Mouse (Mus musculus): ENCODE data around the gene Fam241a. TPM values are rescaled to one million over a fixed set of nuclear protein-coding genes. Genes with fewer than 3 reads are reported as not detected.
A peak's percentile ranks its signal among the peaks of the same experiment; 100 is the strongest.

Fam241a gene
- 5.4 and 7.6 TPM in 2 replicates for polyA plus RNA-seq (2015; fragmentation: Nextera tagmentation; extraction: Ambion mirVana)

DNA sequence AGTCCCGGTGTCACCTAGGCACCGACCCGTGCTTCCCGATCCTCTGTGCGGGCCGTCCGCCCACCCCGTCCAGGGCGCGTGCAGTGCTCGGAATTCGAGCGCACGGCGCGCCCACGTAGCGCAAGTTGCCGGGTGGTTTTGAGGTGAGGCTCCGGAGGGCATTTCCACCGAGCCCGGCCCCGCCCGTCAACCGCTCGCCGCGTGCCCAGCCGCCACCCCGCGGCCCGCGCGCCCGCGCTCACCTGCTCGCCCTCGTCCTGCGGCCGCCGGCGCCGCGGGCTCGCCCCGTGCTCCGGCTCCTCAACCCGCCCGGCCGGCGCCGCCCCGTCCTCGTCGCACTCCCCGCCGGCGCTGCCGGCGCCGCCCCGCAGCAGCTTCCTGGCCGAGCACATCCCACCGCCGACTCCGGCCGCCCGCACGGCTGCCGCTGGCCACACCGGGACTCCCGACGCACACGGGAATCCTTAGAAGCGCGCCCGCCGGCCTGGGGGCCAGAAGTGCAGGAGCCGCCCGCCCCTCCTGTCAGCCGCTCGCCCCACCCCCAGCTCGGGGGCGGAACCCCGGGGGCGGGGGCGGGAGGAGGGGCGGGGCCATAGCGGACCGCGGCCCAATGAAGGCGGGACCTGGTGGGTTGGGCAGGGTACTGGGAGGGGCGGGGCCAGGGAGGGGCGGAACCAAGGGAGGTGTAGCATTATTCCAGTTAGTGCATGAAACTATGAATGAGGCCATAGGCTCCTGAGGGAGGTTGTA is at the start of gene Fam241a:
TSS of gene Fam241a (minus strand) at position 533 of the 750 bp plus-strand sequence.
- Histone ChIP-seq H3K4me3 (ENCODE audit: low read length) (peak within 1 kb of the TSS; percentile 93), H3K4me2 (ENCODE audit: low read length) (peak within 1 kb of the TSS; percentile 88), H3K4me1 (ENCODE audit: control insufficient read depth, insufficient read depth, low read depth, low read length) (no peaks in the 10 kb centered on the region; the same call in 1 of the 2 replicates), H3K9me3 (ENCODE audit: control insufficient read depth, low read length) (no peaks in the 10 kb centered on the region), H3K27me3 (replicated peaks; ENCODE audit: control insufficient read depth, insufficient read depth, low read length) (no peaks in the 10 kb centered on the region), H3K27ac (ENCODE audit: low read depth, low read length) (peak within 1 kb of the TSS; percentile 51), H3K36me3 (ENCODE audit: control insufficient read depth, insufficient read depth, low read length) (no peaks in the 10 kb centered on the region), H3K9ac (ENCODE audit: low read depth, low read length) (peak within 1 kb of the TSS; percentile 82)
- WGBS: under 1% methylated on average over 72 of the region's 94 CpGs
- peak; percentile 96 for ATAC-seq

DNA sequence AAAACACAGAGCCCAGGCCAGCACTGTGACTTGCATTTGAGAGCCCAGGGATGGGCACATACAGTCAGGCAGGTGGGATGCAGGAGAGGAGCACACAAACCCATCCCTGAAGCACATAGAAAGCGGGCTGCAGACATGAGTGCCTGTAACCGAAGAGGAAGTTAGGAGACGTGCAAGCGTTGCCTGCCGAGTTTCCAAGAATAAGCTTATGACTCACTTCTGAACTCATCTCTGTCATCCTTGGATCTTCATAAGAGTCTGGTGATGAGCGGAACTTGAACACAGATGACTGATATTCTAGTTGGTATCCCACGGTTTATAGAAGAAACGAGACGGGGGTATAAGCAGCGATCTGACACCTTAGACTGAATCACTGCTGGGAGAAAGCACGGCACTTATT is 36.3 kb upstream of the Fam241a start:
- Histone ChIP-seq H3K36me3 (ENCODE audit: control insufficient read depth, insufficient read depth, low read length) (no peaks in the 10 kb centered on the region), H3K4me2 (ENCODE audit: low read length) (no peak overlapping the region)
- 92% methylated on average over 11 of the region's 11 CpGs for WGBS

DNA sequence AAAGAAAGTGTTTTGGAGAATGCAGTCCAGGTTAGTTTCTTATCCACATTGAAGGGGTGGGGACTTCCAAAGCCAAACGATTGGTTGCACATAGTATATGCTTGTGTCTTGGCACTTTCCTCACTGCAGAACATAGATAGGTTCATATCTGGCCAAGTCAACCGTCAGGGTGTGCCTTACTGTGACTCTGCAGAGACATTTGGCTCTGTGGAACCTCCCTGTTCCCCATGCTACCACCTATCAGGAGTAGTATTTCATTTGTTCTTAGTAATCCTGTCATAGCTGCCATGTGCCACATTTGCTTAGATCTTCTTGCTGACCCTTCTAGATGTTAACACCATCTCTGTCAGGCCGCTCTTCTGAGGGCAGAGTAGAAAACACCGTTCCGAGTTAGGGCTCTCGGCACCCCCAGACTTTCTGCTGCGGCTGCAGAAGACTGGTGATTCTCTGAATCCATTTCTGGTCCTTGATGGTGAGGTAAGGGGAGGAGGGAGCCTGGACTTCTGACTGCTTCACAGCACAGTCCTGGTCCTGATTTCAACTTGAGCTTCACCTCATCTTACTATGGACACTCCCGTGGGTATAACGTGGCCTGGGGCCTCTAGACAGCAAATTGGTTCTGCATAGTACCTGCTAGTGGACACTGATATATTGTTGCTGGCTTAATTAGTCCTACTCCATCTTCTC is 34.3 kb upstream of the Fam241a start:
- H3K27me3 ChIP-seq (replicated peaks; ENCODE audit: control insufficient read depth, insufficient read depth, low read length): no peaks in the 10 kb centered on the region
- H3K9me3 ChIP-seq (ENCODE audit: control insufficient read depth, low read length): no peaks in the 10 kb centered on the region
- H3K4me1 ChIP-seq (ENCODE audit: control insufficient read depth, insufficient read depth, low read depth, low read length): no peaks in the 10 kb centered on the region
- 88% methylated on average over 9 of the region's 9 CpGs for WGBS
- no peak overlapping the region for H3K4me2 ChIP-seq (ENCODE audit: low read length)
- H3K27ac ChIP-seq (ENCODE audit: low read depth, low read length): no peak overlapping the region
- ATAC-seq: no peak
- H3K36me3 ChIP-seq (ENCODE audit: control insufficient read depth, insufficient read depth, low read length): no peaks in the 10 kb centered on the region
- H3K4me3 ChIP-seq (ENCODE audit: low read length): no peak overlapping the region
- no peak overlapping the region for H3K9ac ChIP-seq (ENCODE audit: low read depth, low read length)

More for the DNA sequence above, 36.3 kb upstream of the Fam241a start:
- H3K4me1 ChIP-seq (ENCODE audit: control insufficient read depth, insufficient read depth, low read depth, low read length): no peaks in the 10 kb centered on the region
- H3K4me3 ChIP-seq (ENCODE audit: low read length): no peak overlapping the region
- H3K9ac ChIP-seq (ENCODE audit: low read depth, low read length): no peak overlapping the region
- no peaks in the 10 kb centered on the region for H3K27me3 ChIP-seq (replicated peaks; ENCODE audit: control insufficient read depth, insufficient read depth, low read length)
- no peak overlapping the region for H3K27ac ChIP-seq (ENCODE audit: low read depth, low read length)
- H3K9me3 ChIP-seq (ENCODE audit: control insufficient read depth, low read length): 0 out of 2 replicates have a peak, but pooled peaks cover under 1% of the 10 kb centered on the region
- no peak for ATAC-seq

DNA sequence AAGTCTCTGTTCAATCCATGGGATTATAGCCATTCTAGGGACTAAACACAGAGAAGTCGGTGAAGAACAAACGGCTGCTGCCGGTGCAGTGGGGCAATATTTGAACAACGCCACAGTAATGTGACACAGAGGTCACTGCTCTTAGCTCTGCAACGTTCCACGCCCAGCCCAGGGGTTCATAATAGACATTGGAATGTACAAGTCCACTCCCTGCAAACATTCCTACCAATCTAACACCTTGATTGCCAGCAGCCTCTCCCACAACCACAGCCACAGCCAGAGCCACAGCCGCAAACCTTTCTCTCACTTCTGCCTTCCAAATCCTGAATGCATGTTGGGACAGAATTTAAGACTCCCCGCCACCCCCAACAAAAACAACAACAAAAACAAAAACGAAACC is 33.8 kb upstream of the Fam241a start:
- WGBS: 83% methylated on average over 9 of the region's 9 CpGs
- no peak overlapping the region for H3K4me2 ChIP-seq (ENCODE audit: low read length)

DNA sequence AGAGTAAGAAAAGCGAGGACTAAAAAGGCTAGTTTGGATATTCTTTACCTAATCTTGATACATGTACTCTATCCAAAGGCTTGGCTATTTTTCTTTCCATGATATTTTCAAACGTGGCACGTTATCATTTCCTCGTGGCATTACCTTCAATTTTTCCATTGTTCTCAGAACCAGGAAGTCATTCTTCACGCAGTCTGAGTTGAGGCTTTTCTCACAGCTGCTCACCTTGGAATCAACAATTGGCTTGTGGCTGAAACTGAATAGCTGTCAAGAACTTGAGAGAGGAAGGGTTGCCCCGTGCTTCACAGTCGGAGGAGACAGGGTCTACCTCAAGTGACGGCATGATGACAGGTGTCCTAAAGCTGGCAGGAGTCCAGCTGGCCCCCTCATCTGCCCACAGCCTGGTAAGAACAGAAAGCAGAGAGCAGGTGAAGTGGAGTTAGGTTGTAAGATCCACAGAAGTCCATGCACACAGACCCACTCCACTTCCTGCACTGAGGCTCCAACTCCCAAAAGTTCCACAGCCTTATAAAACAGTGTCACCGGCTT is 30.6 kb upstream of the Fam241a start:
- no peak overlapping the region for H3K4me2 ChIP-seq (ENCODE audit: low read length)
- H3K27me3 ChIP-seq (replicated peaks; ENCODE audit: control insufficient read depth, insufficient read depth, low read length): no peaks in the 10 kb centered on the region
- H3K4me3 ChIP-seq (ENCODE audit: low read length): no peak overlapping the region
- H3K27ac ChIP-seq (ENCODE audit: low read depth, low read length): no peak overlapping the region
- ATAC-seq: no peak
- no peak overlapping the region for H3K9ac ChIP-seq (ENCODE audit: low read depth, low read length)
- no peaks in the 10 kb centered on the region for H3K4me1 ChIP-seq (ENCODE audit: control insufficient read depth, insufficient read depth, low read depth, low read length)
- no peaks in the 10 kb centered on the region for H3K36me3 ChIP-seq (ENCODE audit: control insufficient read depth, insufficient read depth, low read length)
- WGBS: 72% methylated on average over 9 of the region's 9 CpGs
- H3K9me3 ChIP-seq (ENCODE audit: control insufficient read depth, low read length): no peaks in the 10 kb centered on the region

More for the DNA sequence above, 33.8 kb upstream of the Fam241a start:
- Histone ChIP-seq H3K36me3 (ENCODE audit: control insufficient read depth, insufficient read depth, low read length) (no peaks in the 10 kb centered on the region), H3K27me3 (replicated peaks; ENCODE audit: control insufficient read depth, insufficient read depth, low read length) (no peaks in the 10 kb centered on the region), H3K4me3 (ENCODE audit: low read length) (no peak overlapping the region), H3K9me3 (ENCODE audit: control insufficient read depth, low read length) (no peaks in the 10 kb centered on the region), H3K9ac (ENCODE audit: low read depth, low read length) (no peak overlapping the region), H3K27ac (ENCODE audit: low read depth, low read length) (no peak overlapping the region), H3K4me1 (ENCODE audit: control insufficient read depth, insufficient read depth, low read depth, low read length) (no peaks in the 10 kb centered on the region)
- no peak for ATAC-seq

DNA sequence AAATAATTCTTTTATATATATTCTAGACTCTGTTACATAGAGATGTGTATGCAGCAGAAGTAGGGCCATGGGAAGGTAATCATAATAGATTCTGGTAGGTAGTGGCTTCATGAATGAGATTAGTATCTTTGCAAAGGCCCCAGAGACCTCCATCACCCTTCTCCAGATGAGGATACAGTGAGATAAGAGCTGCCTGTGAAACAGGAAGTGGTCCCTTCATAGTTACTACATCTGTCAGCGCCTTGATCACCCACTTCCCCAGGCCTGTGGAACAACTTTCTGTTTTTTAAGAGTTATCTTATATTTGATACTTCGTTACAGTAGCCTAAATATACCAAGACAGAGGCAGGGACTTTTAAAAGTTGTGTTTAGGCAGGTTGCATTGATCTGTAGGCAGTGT is 28.3 kb upstream of the Fam241a start:
- Histone ChIP-seq H3K9ac (ENCODE audit: low read depth, low read length) (no peak overlapping the region), H3K9me3 (ENCODE audit: control insufficient read depth, low read length) (no peaks in the 10 kb centered on the region), H3K4me2 (ENCODE audit: low read length) (no peak overlapping the region), H3K4me1 (ENCODE audit: control insufficient read depth, insufficient read depth, low read depth, low read length) (no peaks in the 10 kb centered on the region), H3K27ac (ENCODE audit: low read depth, low read length) (no peak overlapping the region), H3K4me3 (ENCODE audit: low read length) (no peak overlapping the region), H3K36me3 (ENCODE audit: control insufficient read depth, insufficient read depth, low read length) (no peaks in the 10 kb centered on the region), H3K27me3 (replicated peaks; ENCODE audit: control insufficient read depth, insufficient read depth, low read length) (no peaks in the 10 kb centered on the region)
- no peak for ATAC-seq
- 78% methylated on average over 2 of the region's 2 CpGs for WGBS

DNA sequence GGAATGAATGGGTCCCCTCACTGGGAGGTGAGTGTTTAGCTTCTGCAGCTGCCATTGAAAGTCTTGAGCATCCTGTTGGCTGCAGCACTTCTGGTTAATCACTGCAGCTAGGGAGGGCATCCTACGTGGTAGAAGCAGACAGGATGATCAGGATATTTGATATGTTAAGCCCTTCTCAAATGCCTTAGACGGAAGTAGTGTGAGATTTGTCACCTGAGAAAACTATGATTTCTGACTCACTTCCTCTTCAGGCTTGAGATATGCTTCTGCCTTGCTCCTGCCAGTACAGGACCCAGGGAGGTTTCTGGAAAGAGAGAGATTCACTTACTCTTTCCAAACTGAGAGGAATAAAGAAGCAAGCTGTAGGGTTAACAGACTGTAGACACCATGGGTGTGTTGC is 27.1 kb upstream of the Fam241a start:
- no peak overlapping the region for H3K4me3 ChIP-seq (ENCODE audit: low read length)
- H3K4me1 ChIP-seq (ENCODE audit: control insufficient read depth, insufficient read depth, low read depth, low read length): no peaks in the 10 kb centered on the region
- H3K27ac ChIP-seq (ENCODE audit: low read depth, low read length): no peak overlapping the region
- no peak overlapping the region for H3K9ac ChIP-seq (ENCODE audit: low read depth, low read length)
- no peaks in the 10 kb centered on the region for H3K36me3 ChIP-seq (ENCODE audit: control insufficient read depth, insufficient read depth, low read length)
- no peaks in the 10 kb centered on the region for H3K27me3 ChIP-seq (replicated peaks; ENCODE audit: control insufficient read depth, insufficient read depth, low read length)
- no peak for ATAC-seq
- WGBS: 76% methylated on average over 2 of the region's 2 CpGs
- H3K9me3 ChIP-seq (ENCODE audit: control insufficient read depth, low read length): no peaks in the 10 kb centered on the region
- no peak overlapping the region for H3K4me2 ChIP-seq (ENCODE audit: low read length)

- ATAC-seq: no peak
- no peaks in the 10 kb centered on the region for H3K9me3 ChIP-seq (ENCODE audit: control insufficient read depth, low read length)
- no peaks in the 10 kb centered on the region for H3K36me3 ChIP-seq (ENCODE audit: control insufficient read depth, insufficient read depth, low read length)
Measured at GRCm38 (mm10) chr3:127922125-127922524, 26.0 kb upstream of the Fam241a start.

GRCm38 (mm10) chr3:127917999-127918661 is 22.0 kb upstream of the Fam241a start:
- Histone ChIP-seq H3K9me3 (ENCODE audit: control insufficient read depth, low read length) (no peaks in the 10 kb centered on the region), H3K4me2 (ENCODE audit: low read length) (no peak overlapping the region), H3K27ac (ENCODE audit: low read depth, low read length) (no peak overlapping the region), H3K27me3 (replicated peaks; ENCODE audit: control insufficient read depth, insufficient read depth, low read length) (no peaks in the 10 kb centered on the region), H3K9ac (ENCODE audit: low read depth, low read length) (no peak overlapping the region), H3K36me3 (ENCODE audit: control insufficient read depth, insufficient read depth, low read length) (no peaks in the 10 kb centered on the region), H3K4me1 (ENCODE audit: control insufficient read depth, insufficient read depth, low read depth, low read length) (peaks cover 3% of the 10 kb centered on the region; the same call in 1 of the 2 replicates), H3K4me3 (ENCODE audit: low read length) (no peak overlapping the region)
- no peak for ATAC-seq
- 82% methylated on average over 9 of the region's 9 CpGs for WGBS

More at GRCm38 (mm10) chr3:127922125-127922524, 26.0 kb upstream of the Fam241a start:
- Histone ChIP-seq H3K27me3 (replicated peaks; ENCODE audit: control insufficient read depth, insufficient read depth, low read length) (no peaks in the 10 kb centered on the region), H3K4me3 (ENCODE audit: low read length) (no peak overlapping the region), H3K27ac (ENCODE audit: low read depth, low read length) (no peak overlapping the region), H3K9ac (ENCODE audit: low read depth, low read length) (no peak overlapping the region), H3K4me1 (ENCODE audit: control insufficient read depth, insufficient read depth, low read depth, low read length) (no peaks in the 10 kb centered on the region), H3K4me2 (ENCODE audit: low read length) (no peak overlapping the region)
- WGBS: 88% methylated on average over 5 of the region's 5 CpGs
